Mouse (Mus musculus) thymus, adult 2 months (tissue): ENCODE measurements around the gene Cand1.

Experiments used
- CTCF ChIP-seq: fragments of 200-500 bp; IDR thresholded peaks from 2 replicates; pipeline ENCODE4 v1.5.1; 2012; ENCODE audit warnings: mild to moderate bottlenecking, control low read depth, low read length, moderate library complexity, borderline replicate concordance; ENCODE audit not compliant: control insufficient read depth, poor library complexity, insufficient read depth; ENCODE audit errors: extremely low read depth
- POLR2A ChIP-seq: fragments of 200-500 bp; IDR thresholded peaks from 2 replicates; pipeline ENCODE4 v1.6.1; 2012; ENCODE audit warnings: mild to moderate bottlenecking, low read length, control low read depth, moderate library complexity; ENCODE audit not compliant: control insufficient read depth, poor library complexity, insufficient read depth; ENCODE audit errors: extremely low read depth

DNA sequence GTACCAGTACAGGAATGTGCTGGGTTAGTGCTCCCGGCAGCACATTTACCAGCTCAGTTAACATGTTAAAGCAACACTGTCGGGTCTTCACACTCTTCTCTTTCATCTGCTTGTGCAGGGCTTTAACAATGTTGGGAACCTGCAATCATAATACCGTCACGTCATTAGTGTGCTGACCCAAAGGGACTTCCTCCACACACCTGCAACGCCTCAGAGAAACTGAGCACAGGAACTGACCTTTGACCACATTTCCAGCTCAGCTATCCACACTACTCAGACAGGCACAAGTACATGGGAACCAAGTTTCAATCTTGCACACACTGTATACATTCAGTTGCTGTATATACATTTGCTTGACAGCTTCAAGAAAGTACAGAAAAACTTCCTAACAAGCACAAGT, 27.4 kb downstream of the Cand1 start:
- no peak for TF ChIP-seq CTCF
- no peak for TF ChIP-seq POLR2A
